Mouse (Mus musculus): Measurements from ENCODE around the gene Ugt1a6a. TPM values are rescaled to one million over a fixed set of nuclear protein-coding genes. Genes with fewer than 3 reads are reported as not detected.

The Ugt1a6a gene
- polyA plus RNA-seq, 1 experiment from 2014 or later, result 0.04 TPM

DNA sequence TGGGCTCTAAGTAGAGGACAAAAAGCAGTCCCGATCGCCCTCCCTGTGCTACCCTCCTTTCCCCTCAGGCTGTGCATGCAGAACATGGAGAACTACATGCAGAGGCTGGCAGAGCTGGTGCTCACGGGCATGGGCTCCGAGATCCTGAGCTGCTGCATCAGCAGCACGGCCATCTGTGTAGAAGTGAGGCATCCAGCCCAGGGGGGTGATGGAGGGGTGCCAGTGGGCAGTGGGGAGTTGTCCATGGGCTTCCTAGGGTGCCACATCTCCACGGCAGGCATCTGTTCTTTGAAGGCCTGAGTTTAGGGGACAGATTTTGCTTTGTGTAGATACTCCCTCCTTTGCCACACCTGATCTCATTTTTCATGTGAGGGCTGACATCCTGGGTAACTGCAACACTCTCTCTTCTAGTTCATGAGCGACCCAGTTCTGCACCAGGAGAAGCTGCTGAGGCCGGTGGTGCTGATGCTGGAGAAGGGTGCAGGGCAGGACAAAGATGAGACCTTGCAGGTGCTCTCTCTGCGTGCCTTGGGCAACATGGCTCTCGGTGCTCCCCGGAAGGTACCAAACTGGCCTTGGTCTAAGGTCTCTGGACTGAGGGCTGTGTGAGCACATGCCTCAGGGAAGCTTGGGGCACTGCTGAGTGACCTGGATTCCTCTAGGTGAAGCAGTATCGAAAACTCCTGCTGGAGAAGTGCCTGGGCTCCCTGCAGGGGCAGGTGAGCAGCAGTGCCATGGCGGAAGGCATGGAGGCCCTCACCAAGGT, 121.6 kb downstream of the Ugt1a6a start:
- ATAC-seq (ENCODE audit: insufficient number of reproducible peaks, low FRiP score, low TSS enrichment, low read depth), result no peak
- no peak for DNase-seq (ENCODE audit: low spot score)
- no peak overlapping the region for H3K4me3 ChIP-seq (ENCODE audit: low read depth, low read length)
- H3K36me3 ChIP-seq (ENCODE audit: control insufficient read depth, insufficient read depth, low read length), result peaks cover 6% of the 10 kb centered on the region
- 81% methylated on average over 13 of the region's 13 CpGs for WGBS
- no peaks in the 10 kb centered on the region for H3K27me3 ChIP-seq (ENCODE audit: control insufficient read depth, insufficient read depth, low read length)
- no peak overlapping the region for H3K4me2 ChIP-seq (ENCODE audit: low read depth, severe bottlenecking)
- no peak overlapping the region for H3K9ac ChIP-seq (ENCODE audit: low read length)
- peaks cover 79% of the 10 kb centered on the region for H3K9me3 ChIP-seq (ENCODE audit: control insufficient read depth, low read length)
- no peak overlapping the region for H3K27ac ChIP-seq (replicated peaks; ENCODE audit: low read depth, low read length)
- H3K4me1 ChIP-seq (ENCODE audit: control insufficient read depth, insufficient read depth, low read length), result no peaks in the 10 kb centered on the region

DNA sequence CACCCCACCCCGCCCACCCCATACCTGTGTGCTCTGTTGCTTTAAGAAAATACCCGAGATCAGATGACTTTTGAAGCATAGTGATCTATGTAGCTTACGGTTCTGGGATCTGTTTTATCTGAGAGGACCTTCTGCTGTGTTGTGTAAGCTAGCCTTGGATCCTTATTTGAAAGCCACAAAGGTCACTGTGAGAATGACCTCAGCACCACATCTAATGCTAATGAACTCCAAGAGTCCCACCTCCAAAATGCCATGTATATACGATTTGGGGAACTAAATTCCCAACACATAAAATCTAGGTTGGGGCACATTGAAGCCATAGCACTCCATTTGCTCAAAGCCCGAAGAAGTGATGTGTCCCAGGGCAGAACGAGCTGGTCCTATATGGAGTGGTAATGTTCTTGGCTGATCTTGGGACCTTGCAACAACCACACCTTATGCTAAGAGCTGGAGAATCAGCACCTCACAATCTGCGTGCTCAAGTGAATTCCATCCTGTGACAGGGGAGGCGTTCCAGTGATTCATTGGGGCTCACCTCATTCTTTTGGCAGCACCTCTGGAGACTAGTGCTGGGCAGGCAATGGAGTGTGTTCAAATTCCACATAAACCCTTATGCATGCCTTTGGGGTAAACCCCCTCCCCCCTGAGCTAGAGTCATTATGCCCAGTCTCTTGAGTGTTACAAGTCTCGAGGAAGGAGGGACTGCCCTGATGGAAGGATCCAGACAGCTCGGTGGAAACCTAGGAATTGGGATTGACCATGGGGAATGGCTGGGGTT, 122.5 kb downstream of the Ugt1a6a start:
- H3K4me1 ChIP-seq (ENCODE audit: control insufficient read depth, insufficient read depth, low read length), result no peaks in the 10 kb centered on the region
- H3K9ac ChIP-seq (ENCODE audit: low read length), result no peak overlapping the region
- peaks cover 78% of the 10 kb centered on the region for H3K9me3 ChIP-seq (ENCODE audit: control insufficient read depth, low read length)
- no peak overlapping the region for H3K27ac ChIP-seq (replicated peaks; ENCODE audit: low read depth, low read length)
- H3K4me2 ChIP-seq (ENCODE audit: low read depth, severe bottlenecking), result no peak overlapping the region
- DNase-seq (ENCODE audit: low spot score) (no peak), ATAC-seq (ENCODE audit: insufficient number of reproducible peaks, low FRiP score, low TSS enrichment, low read depth) (no peak)
- WGBS, result 78% methylated on average over 10 of the region's 10 CpGs
- no peak overlapping the region for H3K4me3 ChIP-seq (ENCODE audit: low read depth, low read length)
- no peaks in the 10 kb centered on the region for H3K27me3 ChIP-seq (ENCODE audit: control insufficient read depth, insufficient read depth, low read length)
- peaks cover 12% of the 10 kb centered on the region for H3K36me3 ChIP-seq (ENCODE audit: control insufficient read depth, insufficient read depth, low read length)

DNA sequence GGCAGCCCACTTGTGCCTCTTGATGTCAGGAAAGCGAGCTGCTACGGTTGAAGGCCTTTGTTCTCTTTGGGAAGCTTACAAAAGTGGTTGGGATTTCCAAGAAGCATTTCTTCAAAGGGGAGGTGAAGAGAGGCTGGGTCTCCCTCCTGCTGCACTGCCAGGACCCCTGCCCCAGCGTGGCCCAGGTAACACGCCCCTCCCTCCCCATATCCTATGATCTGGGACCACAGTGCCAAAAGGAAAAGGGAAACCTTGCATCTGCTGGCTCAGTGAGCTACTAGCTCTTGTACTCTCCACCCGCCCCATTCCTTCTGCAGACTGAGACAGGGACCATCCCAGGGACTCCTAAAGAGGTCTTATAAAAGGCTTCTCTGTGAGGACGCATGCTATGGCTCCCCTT, 123.1 kb downstream of the Ugt1a6a start:
- Histone ChIP-seq H3K36me3 (ENCODE audit: control insufficient read depth, insufficient read depth, low read length) (peaks cover 18% of the 10 kb centered on the region), H3K4me3 (ENCODE audit: low read depth, low read length) (no peak overlapping the region), H3K9ac (ENCODE audit: low read length) (no peak overlapping the region), H3K9me3 (ENCODE audit: control insufficient read depth, low read length) (peaks cover 77% of the 10 kb centered on the region), H3K27ac (replicated peaks; ENCODE audit: low read depth, low read length) (no peak overlapping the region), H3K4me2 (ENCODE audit: low read depth, severe bottlenecking) (no peak overlapping the region), H3K27me3 (ENCODE audit: control insufficient read depth, insufficient read depth, low read length) (no peaks in the 10 kb centered on the region), H3K4me1 (ENCODE audit: control insufficient read depth, insufficient read depth, low read length) (no peaks in the 10 kb centered on the region)
- no peak for ATAC-seq (ENCODE audit: insufficient number of reproducible peaks, low FRiP score, low TSS enrichment, low read depth)
- DNase-seq (ENCODE audit: low spot score), result no peak
- 82% methylated on average over 6 of the region's 6 CpGs for WGBS

DNA sequence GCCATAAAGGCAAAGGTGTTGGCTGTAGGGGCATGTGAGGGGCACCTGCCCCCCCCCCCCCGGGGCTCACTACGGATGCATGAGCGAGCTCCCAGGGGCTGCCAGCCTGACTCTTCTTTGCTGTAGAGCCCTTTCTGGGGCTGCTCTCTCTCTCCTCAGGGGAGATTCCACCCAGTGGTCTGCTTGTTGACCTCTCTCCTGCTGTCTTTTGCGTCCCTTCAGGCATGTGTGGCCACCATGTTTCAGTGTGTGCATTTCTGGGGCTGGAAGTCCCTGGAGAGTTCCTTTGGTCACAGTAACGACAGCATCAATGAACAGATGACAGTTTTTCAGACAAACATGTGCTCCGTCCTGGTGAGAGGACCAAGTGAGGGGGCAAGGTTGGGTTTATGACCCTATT, 123.8 kb downstream of the Ugt1a6a start:
- H3K4me2 ChIP-seq (ENCODE audit: low read depth, severe bottlenecking), result no peak overlapping the region
- WGBS, result 70% methylated on average over 6 of the region's 6 CpGs
- peaks cover 25% of the 10 kb centered on the region for H3K36me3 ChIP-seq (ENCODE audit: control insufficient read depth, insufficient read depth, low read length)
- H3K9me3 ChIP-seq (ENCODE audit: control insufficient read depth, low read length), result peaks cover 77% of the 10 kb centered on the region
- H3K27me3 ChIP-seq (ENCODE audit: control insufficient read depth, insufficient read depth, low read length), result no peaks in the 10 kb centered on the region
- no peaks in the 10 kb centered on the region for H3K4me1 ChIP-seq (ENCODE audit: control insufficient read depth, insufficient read depth, low read length)
- no peak for ATAC-seq (ENCODE audit: insufficient number of reproducible peaks, low FRiP score, low TSS enrichment, low read depth)
- no peak overlapping the region for H3K27ac ChIP-seq (replicated peaks; ENCODE audit: low read depth, low read length)
- H3K9ac ChIP-seq (ENCODE audit: low read length), result no peak overlapping the region
- no peak for DNase-seq (ENCODE audit: low spot score)
- H3K4me3 ChIP-seq (ENCODE audit: low read depth, low read length), result no peak overlapping the region

DNA sequence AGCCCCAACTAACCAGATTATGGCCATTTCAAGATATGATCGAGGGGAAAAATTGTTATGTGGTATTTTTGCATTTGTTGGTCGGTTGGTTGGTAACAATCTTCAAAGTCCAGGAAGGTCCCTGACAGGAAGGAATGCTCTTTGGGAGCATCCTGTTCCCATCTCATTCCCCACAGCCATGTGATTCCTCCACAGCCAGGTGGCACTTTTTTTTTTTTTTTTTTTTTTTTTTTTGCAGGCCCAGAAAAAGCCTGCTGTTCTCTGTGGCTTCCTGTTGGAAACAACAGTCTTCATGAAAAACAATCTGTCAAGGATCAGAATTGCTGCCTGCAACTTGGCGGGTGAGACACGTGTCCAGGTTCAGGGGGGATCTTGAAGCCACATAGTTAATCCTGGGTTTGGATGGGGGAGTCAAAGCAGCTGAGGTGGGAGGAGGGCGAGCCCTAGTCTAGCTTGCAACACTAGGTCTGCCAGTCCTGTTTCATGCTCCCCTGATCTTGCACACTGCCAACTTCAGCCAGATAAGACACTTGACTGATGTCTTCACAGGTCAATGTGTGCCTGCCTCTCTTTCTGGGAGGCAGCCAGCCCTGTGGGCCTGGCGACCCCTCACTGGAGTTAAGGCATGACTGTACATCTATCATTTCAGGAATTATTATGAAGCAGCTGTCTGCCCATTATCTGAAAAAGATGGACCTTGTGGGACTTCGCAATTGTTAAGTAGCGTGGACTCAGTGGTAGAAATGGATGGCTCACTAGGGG, 124.5 kb downstream of the Ugt1a6a start:
- ATAC-seq (ENCODE audit: insufficient number of reproducible peaks, low FRiP score, low TSS enrichment, low read depth), result no peak
- H3K4me1 ChIP-seq (ENCODE audit: control insufficient read depth, insufficient read depth, low read length), result no peaks in the 10 kb centered on the region
- H3K27me3 ChIP-seq (ENCODE audit: control insufficient read depth, insufficient read depth, low read length), result no peaks in the 10 kb centered on the region
- WGBS, result 78% methylated on average over 8 of the region's 8 CpGs
- no peak overlapping the region for H3K9ac ChIP-seq (ENCODE audit: low read length)
- H3K36me3 ChIP-seq (ENCODE audit: control insufficient read depth, insufficient read depth, low read length), result peaks cover 32% of the 10 kb centered on the region
- no peak overlapping the region for H3K27ac ChIP-seq (replicated peaks; ENCODE audit: low read depth, low read length)
- peaks cover 70% of the 10 kb centered on the region for H3K9me3 ChIP-seq (ENCODE audit: control insufficient read depth, low read length)
- no peak for DNase-seq (ENCODE audit: low spot score)
- no peak overlapping the region for H3K4me3 ChIP-seq (ENCODE audit: low read depth, low read length)
- H3K4me2 ChIP-seq (ENCODE audit: low read depth, severe bottlenecking), result no peak overlapping the region

DNA sequence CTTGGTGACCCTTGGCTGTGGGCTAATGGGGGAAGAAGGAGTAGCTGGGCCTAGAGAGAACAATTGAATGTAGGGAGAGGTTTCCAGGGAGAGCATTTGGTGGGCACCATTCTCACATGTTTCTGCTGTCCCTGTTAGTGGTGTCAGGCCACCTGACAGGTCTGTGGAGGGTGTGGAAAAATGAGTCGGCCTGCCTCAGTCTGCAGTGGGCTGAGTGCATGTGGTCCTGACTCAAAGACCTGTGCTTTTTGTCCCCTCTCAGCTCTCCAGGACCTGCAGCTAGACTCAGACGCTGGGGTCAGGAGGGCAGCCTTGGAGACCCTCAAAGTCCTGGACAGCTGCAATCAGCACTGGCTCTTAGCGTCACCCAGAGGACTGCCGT, 125.0 kb downstream of the Ugt1a6a start:
- H3K9ac ChIP-seq (ENCODE audit: low read length), result no peak overlapping the region
- 81% methylated on average over 4 of the region's 4 CpGs for WGBS
- H3K4me3 ChIP-seq (ENCODE audit: low read depth, low read length), result no peak overlapping the region
- H3K4me1 ChIP-seq (ENCODE audit: control insufficient read depth, insufficient read depth, low read length), result no peaks in the 10 kb centered on the region
- no peak overlapping the region for H3K27ac ChIP-seq (replicated peaks; ENCODE audit: low read depth, low read length)
- H3K36me3 ChIP-seq (ENCODE audit: control insufficient read depth, insufficient read depth, low read length), result peaks cover 38% of the 10 kb centered on the region
- ATAC-seq (ENCODE audit: insufficient number of reproducible peaks, low FRiP score, low TSS enrichment, low read depth), result no peak
- H3K4me2 ChIP-seq (ENCODE audit: low read depth, severe bottlenecking), result no peak overlapping the region
- DNase-seq (ENCODE audit: low spot score), result no peak
- H3K9me3 ChIP-seq (ENCODE audit: control insufficient read depth, low read length), result peaks cover 69% of the 10 kb centered on the region
- no peaks in the 10 kb centered on the region for H3K27me3 ChIP-seq (ENCODE audit: control insufficient read depth, insufficient read depth, low read length)

DNA sequence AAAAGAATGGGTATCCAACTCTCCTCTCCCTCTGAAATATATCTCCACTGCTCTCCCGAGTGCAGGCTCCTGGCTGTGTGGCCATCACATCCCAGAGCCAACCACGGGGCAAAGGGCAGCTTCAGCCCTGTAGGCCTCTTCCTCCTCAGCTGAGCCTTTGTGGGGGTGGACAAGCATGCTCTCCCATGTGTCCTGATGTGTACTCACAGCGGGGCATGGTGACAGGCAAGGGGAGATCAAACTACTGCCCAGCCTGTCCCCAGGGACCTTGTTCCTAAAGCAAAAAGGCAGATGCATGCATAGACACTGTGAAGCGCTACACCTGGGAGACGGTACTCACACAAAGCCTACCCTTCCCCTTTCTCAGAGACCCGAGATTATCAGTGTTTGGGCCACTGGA, 125.5 kb downstream of the Ugt1a6a start:
- peaks cover 68% of the 10 kb centered on the region for H3K9me3 ChIP-seq (ENCODE audit: control insufficient read depth, low read length)
- H3K4me3 ChIP-seq (ENCODE audit: low read depth, low read length), result no peak overlapping the region
- H3K36me3 ChIP-seq (ENCODE audit: control insufficient read depth, insufficient read depth, low read length), result peaks cover 42% of the 10 kb centered on the region
- no peak overlapping the region for H3K27ac ChIP-seq (replicated peaks; ENCODE audit: low read depth, low read length)
- DNase-seq (ENCODE audit: low spot score) (no peak), ATAC-seq (ENCODE audit: insufficient number of reproducible peaks, low FRiP score, low TSS enrichment, low read depth) (no peak)
- no peaks in the 10 kb centered on the region for H3K27me3 ChIP-seq (ENCODE audit: control insufficient read depth, insufficient read depth, low read length)
- H3K9ac ChIP-seq (ENCODE audit: low read length), result no peak overlapping the region
- no peak overlapping the region for H3K4me2 ChIP-seq (ENCODE audit: low read depth, severe bottlenecking)
- H3K4me1 ChIP-seq (ENCODE audit: control insufficient read depth, insufficient read depth, low read length), result no peaks in the 10 kb centered on the region
- 86% methylated on average over 6 of the region's 6 CpGs for WGBS

DNA sequence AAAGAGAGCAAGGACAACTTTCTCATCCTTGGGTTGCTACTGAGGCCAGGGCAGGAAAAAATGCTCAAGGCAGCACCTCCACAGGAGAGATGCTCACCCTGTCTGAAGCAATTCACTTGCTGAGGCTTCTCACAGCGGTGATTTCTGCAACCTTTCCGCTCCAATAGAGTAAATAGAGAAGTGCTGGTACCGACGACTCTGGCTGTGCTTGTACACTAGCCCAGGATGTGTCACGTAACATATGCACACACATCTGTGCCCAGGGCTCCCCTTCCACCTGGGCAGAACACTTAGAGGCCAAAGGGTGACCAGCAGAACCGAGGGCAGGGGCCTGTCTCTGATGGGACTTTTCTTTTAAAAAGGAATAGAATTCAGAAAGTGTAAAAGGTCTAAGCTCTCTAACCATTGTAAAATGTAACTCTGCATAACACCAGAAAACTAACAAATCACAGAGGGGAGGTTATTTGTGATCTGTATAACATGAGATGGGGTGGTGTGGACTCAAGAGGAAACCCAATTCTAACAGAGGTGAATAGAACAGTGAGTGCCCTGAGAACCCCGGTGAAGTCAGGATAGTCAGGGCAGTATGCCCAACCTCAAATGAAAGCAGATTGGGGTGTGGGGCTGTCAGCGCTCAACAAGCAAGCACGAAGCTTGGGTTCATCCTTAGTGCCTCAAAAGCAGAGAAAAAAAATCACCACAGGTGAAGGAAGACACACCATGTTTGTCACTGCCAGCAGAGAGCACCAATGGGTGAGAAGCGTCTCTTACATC, 126.2 kb downstream of the Ugt1a6a start:
- no peak for DNase-seq (ENCODE audit: low spot score)
- 84% methylated on average over 10 of the region's 10 CpGs for WGBS
- ATAC-seq (ENCODE audit: insufficient number of reproducible peaks, low FRiP score, low TSS enrichment, low read depth), result no peak

More for the DNA sequence above, 126.2 kb downstream of the Ugt1a6a start:
- Histone ChIP-seq H3K27ac (replicated peaks; ENCODE audit: low read depth, low read length) (no peak overlapping the region), H3K4me2 (ENCODE audit: low read depth, severe bottlenecking) (no peak overlapping the region), H3K4me1 (ENCODE audit: control insufficient read depth, insufficient read depth, low read length) (no peaks in the 10 kb centered on the region), H3K9ac (ENCODE audit: low read length) (no peak overlapping the region), H3K9me3 (ENCODE audit: control insufficient read depth, low read length) (peaks cover 62% of the 10 kb centered on the region), H3K27me3 (ENCODE audit: control insufficient read depth, insufficient read depth, low read length) (no peaks in the 10 kb centered on the region), H3K36me3 (ENCODE audit: control insufficient read depth, insufficient read depth, low read length) (peaks cover 49% of the 10 kb centered on the region), H3K4me3 (ENCODE audit: low read depth, low read length) (no peak overlapping the region)

Measured in limb, embryonic 11.5 days (tissue).